Mouse (Mus musculus) right cerebral cortex, postnatal 10 days (tissue): Measurements from ENCODE around the gene Gpx1.
A peak's percentile ranks its signal among the peaks of the same experiment; 100 is the strongest.
"Not testable (repeated sequence)": the region's sequence is repeated elsewhere in the genome, so short reads cannot be mapped to it uniquely, and the experiment has no call there.

Source experiments
- DNase-seq, 2 experiments: peaks; one replicate each; pipeline ENCODE4 v3.0.0; 2021; ENCODE audit warnings: low spot score in 2 of 2

The Gpx1 gene

GRCm38 (mm10) chr9:108338886-108339781, at the start of gene Gpx1:
TSS of gene Gpx1 (plus strand) at chr9:108338903.
- DNase-seq, result peak; percentile 91 to 93

DNA sequence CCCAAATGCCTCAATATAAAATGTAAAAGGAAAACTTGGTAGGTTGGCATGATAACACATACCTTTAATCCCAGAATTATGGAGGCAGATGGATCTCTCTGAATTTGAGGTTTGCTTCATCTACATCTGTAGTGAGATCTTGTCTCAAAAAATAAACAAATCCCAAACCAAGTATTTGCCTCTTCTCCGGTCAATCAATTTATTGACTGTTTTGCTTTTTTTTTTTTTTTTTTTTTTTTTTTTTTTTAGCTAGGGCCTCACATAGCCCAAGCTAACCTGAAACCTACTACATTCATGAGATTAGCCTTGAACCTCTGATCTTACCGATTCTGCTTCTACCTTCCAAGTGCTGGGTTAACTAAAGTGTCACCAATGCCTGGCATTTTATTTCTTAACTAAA, 49.4 kb upstream of the Gpx1 start:
- no peak for DNase-seq

GRCm38 (mm10) chr9:108290016-108290750, 48.5 kb upstream of the Gpx1 start, which contains the start of gene Nicn1:
TSS of gene Nicn1 (plus strand) at chr9:108290429.
- DNase-seq, result peak; percentile 97 to 99

DNA sequence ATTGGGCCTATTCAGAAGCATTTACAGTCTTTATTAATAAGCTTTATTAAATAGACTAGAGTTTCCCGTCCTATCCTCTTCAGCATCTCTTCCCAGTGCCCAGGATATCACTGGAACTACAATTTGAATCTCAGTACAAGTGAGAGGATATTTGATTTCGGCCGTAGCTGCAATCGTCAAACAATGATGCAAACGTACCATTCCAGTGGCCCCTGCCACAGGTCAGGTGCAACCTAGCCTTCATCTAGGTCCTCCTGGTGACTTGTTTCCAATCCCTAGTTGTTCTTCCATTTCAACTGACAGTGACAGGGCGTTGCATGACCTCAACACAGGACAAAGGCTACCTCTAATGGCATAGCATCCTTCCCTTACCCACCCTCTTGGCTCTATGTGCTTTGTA, 47.9 kb upstream of the Gpx1 start:
- DNase-seq, result no peak

- peak; percentile 56 to 61 for DNase-seq
Observed at GRCm38 (mm10) chr9:108296453-108297355, 42.0 kb upstream of the Gpx1 start, which contains the start of gene Amt. TSS of gene Amt (plus strand) at chr9:108296853.

DNA sequence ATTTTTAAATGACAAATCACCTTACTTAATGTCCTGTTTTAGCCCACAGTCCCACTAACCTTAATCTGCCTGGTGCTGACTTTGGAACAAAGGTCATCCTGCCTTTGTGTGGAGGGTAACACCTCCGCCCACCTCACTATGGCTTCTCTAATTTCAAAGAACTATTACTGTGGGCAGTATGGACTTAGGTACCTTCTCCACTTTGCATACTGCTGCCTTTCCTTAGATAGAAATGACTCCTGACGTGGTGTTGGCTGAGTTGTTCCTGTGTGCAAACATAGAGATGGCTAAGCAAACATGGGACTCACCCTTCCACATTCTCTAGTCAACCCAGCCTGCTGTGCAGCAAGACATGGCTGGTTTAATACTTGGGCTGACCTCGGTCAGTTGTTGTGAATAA, 36.9 kb upstream of the Gpx1 start:
- no peak for DNase-seq

DNA sequence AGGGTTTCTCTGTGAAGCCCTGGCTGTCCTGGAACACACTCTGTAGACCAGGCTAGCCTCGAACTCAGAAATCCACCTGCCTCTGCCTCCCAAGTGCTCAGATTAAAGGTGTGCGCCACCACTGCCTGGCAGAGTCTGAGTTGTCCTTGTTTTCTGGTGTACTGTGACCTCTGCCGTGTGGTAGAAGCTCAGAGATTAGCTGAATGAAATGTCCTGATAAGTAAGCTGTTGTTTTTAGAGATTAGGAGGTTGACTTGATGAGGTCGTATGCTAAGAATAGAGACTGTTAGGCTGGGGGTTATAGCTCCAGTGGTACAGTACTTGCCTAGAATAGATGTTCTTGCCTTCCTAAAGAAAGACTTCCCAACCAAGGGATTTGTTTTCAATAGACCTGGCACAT, 34.0 kb upstream of the Gpx1 start:
- no peak for DNase-seq

DNA sequence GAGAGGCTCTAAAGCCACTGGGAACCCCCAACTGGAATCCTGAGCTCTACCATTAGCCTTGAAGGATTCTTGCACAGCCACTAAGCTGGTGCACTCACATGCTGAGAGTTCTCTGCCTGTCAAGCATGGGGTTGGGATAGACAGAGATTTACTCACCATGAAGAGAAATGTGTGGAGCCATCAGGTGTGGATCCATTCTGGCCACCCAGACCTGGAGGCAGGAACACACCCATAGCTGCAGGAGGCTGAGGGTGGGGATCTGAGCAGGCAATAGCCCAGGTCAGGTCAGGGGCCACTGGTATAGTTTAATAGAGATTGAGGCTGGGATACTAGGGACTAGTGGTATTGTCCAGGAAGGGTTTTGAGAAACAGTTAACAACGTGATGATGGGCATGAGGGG, 33.5 kb upstream of the Gpx1 start:
- DNase-seq, result no peak

DNA sequence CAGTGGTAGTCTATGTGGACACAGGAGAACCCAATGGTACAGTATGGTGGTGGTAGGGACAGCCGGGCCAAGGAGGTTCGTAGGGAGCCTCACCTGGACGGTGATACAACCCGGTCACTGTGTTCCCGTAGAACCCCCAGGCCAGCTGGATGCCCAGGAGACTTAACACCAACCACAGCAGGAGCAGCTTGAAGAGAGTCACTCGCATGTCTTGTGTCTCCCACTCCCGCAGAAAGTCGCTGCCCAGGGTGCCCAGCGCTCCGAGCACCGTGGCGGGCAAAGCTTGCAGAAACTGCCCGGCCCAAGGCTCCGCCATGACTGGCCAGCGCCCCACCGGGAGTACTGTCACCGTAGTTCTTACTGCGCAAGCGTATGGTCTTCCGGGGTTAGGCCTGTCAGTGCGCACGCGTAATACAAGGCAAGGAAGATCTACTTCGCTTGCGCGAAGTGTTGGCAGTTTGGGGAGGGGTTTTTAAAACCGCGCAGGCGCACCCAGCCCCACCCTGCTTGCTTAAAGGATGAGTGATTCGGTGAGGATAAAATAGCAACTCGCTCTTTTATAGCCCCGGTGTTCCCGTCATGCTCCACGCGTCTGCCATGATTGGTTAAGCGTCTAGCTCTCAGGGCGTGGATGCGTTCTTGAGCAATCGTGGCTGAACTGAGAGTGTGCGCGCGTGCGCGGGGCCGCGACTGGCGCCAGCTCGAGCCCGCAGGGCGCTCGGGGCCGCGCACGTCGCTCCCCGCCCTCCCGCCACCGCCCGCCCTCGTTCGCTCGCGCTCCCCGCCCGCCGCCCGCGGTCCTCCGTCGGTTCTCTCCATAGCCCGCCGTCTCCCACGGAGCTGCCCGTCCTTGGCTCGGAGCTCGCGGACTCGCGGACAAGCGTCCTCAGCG, 32.8 kb upstream of the Gpx1 start, which contains the start of the genes Rhoa and Tcta:
Gene Rhoa (plus strand): TSS at position 501 of the 892 bp plus-strand sequence.
Gene Tcta (minus strand): TSS at position 532 of the 892 bp plus-strand sequence.
- DNase-seq, result peak; percentile 99 to 100

DNA sequence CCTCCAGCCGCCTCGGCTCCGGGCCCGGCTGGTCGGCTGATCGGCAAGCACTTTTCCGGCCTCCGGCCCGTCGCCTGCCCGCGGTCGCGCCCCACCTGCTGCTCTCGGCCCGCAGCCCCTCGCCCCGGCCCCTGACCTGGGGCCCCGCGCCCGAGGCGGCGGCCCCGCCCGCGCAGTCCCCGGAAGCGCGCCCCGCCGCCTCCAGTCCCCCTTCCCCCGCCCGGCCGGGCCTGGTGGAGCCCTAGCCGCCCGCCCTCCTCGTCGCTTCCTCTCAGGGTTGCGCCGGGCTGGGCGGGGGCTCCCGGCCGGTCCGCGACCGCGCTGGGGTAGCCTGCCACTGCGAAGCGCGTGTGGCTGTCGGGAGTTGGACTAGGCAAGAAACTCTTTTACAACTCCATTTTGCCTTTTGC, 32.1 kb upstream of the Gpx1 start:
- DNase-seq, result peak in 1 of 2 experiments; percentile 77

DNA sequence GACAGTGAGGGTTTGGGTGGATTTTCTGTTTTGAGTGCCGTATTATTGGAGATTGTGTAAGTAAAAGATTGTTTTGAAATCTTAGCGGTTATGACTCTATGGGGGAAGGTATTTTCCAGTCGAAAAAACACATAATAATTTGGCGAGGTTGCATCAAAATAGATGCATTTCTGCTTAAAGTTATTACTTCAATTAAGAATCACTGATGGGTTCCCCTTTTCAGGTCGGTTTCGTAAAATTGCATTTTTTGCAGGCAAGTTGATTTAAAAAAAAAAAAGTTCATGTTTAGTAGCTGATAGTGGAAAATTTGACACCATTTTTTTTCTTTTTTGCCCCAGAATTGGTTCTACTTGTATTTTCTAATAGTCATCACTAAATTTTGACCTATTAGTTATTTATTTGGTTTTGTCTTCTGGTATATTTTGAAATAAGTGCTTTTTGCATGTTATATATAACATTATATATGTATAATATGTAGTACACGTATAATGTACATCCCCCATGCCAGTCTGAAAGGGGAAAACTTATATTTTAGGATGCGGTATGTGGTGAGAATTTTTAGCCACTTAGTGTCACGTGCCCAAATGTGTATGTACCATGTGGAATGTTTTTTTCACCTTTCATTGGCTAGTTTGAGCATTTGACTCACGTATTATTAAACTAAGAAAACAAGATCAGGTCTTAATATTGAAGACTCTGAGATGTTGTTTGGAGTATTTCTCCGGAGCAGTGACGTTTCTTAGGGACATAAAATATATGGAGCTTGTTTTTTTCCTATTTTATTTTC, 31.5 kb upstream of the Gpx1 start:
- no peak for DNase-seq

DNA sequence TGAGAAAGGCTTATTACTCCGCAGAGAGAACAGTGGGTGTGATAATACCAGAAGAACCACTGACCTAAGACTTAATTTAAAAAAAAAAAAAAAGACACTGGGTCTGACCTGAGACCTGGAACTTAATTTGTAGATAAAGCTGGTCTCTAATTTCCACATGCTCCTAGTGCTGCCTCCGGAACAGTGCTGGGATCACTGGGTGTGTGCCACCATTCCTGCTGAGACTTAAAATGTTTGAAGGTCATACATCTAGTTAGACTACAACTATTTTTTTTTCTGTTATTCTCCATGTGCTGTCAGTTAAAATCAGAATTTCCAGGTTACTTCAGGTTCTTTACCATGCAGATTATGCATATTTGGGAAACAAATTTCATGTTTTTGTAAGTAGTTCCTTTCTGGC, 30.6 kb upstream of the Gpx1 start:
- no peak for DNase-seq

GRCm38 (mm10) chr9:108317572-108317971, 21.1 kb upstream of the Gpx1 start:
- no peak for DNase-seq

DNA sequence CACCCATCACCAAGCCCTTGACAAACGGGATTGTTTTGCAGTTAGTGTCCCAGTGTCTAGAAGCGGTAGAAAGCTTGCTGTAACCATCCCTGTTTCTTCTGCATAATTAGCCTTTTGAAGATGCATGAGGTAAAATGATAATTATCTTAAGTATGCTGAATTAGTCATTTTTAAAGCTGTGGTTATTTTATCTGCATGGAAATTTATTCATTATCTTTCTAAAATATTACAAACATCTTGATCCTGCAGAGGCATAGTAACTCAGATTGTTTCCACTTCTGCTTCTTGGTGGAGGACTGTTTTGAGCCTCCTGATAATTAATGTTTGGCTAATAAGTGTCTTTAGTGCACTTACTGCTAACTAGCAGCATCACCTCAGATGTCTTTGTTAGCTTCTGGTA, 20.2 kb upstream of the Gpx1 start:
- DNase-seq, result no peak

DNA sequence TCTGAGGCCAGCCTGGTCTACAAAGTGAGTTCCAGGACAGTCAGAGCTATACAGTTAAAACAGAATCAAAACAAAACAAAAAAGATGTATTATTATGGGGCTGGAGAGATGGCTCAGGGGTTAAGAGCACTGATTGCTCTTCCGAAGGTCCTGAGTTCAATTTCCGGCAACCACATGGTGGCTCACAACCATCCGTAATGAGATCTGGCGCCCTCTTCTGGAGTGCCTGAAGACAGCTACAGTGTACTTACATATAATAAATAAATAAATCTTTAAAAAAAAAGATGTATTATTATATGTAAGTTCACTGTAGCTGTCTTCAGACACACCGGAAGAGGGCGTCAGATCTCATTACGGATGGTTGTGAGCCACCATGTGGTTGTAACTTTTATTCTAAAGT, 16.6 kb upstream of the Gpx1 start:
- DNase-seq, result not testable (repeated sequence)

DNA sequence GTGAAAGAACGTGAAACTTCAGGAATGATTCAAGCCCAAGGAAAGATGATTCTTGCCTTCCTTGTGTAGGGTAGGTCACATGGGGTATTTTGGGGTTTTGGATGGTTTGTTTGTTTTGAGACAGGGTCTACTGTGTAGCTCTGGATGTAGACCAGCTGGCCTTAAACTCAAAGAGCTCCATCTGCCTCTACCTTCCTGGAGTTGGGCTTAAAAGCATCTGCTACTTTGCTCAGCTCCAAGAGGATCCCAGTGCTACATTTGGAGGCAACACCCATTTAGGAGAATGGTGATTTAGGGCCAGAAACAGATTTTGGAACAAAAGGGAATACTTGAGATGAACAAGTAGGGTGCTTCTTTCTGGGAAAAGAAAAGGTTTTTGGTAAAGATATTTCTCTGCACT, 13.9 kb upstream of the Gpx1 start:
- DNase-seq, result no peak

- no peak for DNase-seq
Observed at GRCm38 (mm10) chr9:108325811-108326210, 12.9 kb upstream of the Gpx1 start.

GRCm38 (mm10) chr9:108337848-108338550, 704 bp upstream of the Gpx1 start:
- no peak for DNase-seq

GRCm38 (mm10) chr9:108338551-108338885, 185 bp upstream of the Gpx1 start:
- DNase-seq, result no peak
